Mouse (Mus musculus): ENCODE measurements around the gene Arhgap31.

Gene Arhgap31

GRCm38 (mm10) chr16:38724974-38725373, 11.9 kb upstream of the Arhgap31 start:
- DNase-seq (ENCODE audit: low spot score), result no peak

- DNase-seq (ENCODE audit: low spot score), result no peak
These were observed 11.2 kb upstream of the Arhgap31 start for GRCm38 (mm10) chr16:38724256-38724655.

GRCm38 (mm10) chr16:38721377-38721776, 8.3 kb upstream of the Arhgap31 start:
- DNase-seq (ENCODE audit: low spot score), result no peak

- DNase-seq (ENCODE audit: low spot score), result peak; percentile 60
These were observed 1.1 kb upstream of the Arhgap31 start for GRCm38 (mm10) chr16:38714259-38714526.

- DNase-seq (ENCODE audit: low spot score), result no peak
These were observed 557 bp upstream of the Arhgap31 start for GRCm38 (mm10) chr16:38713404-38714258.

DNA sequence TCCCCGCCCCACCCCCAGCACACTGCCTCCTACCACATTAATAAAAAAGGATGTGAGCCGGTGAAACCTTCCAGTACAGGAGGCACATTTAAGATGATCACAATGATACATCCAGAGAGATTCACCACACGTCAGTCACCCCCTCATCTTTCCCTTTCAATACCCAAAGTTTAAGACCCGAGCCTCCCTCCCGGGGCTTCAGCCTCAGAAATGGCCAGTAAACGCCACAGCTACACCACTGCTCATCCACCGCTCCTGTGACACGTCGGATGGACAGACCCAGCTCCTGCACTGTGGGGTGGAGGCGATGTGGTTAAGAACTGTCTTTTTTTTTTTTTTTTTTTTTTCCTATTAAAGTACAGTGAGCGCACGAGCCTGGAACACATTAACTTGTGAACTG, 969 bp downstream of the Arhgap31 start:
- peak; percentile 43 for DNase-seq (ENCODE audit: low spot score)

- no peak for DNase-seq (ENCODE audit: low spot score)
These were observed 1.8 kb downstream of the Arhgap31 start for GRCm38 (mm10) chr16:38711245-38711644.

DNA sequence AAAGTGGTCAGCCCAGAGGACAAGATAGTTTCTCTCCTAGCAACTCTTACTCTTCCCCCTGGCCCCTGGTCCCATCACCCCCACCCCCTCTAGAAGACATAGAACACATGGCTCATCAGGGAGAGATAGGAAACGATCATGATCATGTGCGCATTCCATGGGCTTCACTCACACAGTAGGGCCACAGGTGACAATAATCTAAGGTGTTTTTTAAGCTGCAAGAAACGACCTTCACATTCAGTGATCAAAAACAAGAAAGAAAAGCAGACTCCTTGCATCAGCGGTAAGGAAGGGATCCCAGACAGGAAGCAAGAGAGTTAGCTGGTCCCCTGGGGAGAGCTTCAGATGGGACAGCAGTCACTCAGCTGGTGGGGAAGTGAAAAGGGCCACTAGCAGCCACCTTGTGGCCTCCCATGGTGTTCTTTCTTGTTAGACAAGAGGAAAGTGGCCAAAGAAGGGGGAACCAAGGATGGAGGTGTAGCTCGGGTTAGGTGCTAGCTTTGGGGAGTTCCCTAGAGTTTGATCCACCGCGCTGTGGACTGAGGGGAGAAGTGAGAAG, 4.0 kb downstream of the Arhgap31 start:
- DNase-seq (ENCODE audit: low spot score), result no peak

DNA sequence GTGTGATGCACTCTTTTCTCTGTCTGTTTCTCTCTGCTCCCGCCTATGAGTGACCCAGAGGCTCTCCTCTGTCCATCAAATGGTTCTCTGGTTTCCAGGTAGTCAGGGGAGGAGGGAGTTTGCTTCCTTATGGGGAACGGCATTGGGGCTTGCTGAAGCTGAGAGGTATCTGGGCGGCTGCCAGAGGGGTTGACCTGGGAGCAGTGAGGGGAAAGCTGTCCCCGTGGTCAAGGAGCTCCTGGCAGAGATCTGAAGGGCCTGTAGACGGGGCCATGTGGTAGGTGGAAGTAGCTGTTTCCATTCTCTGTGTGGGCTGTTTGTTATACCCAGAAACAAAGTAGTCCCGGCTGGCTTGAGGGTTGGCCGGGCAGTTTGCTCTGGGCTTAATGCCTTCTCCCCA, 6.3 kb downstream of the Arhgap31 start:
- DNase-seq (ENCODE audit: low spot score), result no peak

GRCm38 (mm10) chr16:38705531-38706281, 7.4 kb downstream of the Arhgap31 start:
- DNase-seq (ENCODE audit: low spot score), result no peak

GRCm38 (mm10) chr16:38703501-38703900, 9.6 kb downstream of the Arhgap31 start:
- no peak for DNase-seq (ENCODE audit: low spot score)

DNA sequence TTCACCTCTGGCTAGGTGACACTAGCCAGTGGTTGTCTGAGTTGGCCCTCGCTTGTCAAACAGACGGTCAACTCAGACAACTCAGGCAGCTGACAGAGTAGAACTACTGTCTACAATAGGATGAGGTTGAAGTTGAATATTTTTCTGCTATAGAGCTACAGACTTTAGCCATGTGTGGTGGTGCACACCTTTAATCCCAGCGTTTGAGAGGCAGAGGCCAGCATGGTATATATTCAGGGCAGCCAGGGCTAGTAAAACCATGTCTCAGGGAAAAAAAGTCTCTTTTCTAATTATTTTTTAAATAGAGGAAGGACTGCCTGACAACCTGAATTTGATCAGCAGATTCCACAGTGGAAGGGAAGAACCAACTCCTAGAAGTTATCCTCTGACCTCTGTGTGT, 10.8 kb downstream of the Arhgap31 start:
- no peak for DNase-seq (ENCODE audit: low spot score)

DNA sequence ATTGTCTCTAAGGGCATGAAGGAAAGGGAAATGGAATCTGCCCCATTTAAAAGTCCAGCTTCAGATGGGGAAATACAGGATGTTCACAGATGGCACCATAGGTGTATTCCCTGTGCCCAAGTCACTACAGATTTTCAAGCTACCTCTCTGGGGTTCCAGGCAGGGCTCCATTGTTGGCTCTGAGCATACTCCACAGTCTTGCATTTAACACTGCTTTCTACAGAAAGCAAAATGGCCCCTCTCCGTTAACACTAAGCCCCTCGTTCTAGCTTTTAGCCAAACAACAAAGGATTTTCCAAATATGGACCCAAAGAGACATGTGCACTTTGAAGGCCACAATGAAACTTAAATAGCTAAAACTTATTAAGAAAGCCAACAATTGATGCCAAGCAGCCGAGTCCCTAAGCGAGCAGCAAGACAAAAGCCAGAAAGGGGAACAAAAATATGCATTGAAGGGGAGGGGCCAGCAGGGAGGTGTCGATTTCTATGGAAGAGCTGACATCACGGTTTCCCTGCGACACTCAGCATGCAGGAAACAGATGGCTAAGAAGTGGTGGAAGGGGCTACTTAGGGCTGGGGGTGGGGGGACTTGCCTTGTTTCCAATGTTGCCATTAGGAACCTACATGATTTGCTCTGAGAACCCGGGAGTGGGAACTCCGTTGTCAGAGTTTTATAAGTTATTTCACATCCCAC, 11.4 kb downstream of the Arhgap31 start:
- no peak for DNase-seq (ENCODE audit: low spot score)

DNA sequence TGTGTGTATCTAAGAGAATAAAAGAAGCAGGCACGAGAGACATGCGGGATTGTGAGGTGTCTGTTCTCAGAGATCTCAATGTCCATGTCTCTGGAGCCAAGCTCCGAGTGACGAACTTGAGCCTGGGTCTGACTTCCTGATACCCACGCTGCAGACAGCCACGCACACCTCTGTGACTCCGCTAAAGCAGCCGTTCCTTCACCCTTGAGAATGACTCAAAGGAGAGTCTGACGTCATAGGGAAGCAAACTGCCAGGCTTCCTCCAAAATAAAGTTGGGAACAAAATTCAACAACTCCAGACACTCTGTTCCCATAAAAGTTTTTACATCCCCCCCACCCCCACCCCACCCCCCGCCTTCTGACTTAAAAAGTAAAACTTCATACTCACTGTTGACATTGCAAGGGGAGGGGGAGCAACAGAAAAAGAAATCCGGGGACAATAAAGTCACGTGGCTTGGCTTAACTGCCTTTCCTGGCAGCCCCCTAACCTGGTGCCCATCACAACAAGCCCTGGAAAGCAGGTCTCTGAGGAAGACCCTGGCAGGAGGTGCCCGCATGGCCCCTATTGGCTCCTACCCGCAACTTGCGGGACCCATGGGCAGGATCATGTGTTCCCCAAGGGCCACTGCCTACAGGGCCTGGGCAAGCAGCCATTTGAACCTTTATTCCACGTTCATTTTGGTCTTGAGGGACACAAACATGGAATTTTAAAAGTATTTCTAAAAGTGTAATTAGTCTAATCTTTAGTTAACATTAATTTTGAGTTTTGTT, 12.5 kb downstream of the Arhgap31 start:
- no peak for DNase-seq (ENCODE audit: low spot score)

GRCm38 (mm10) chr16:38697611-38698010, 15.5 kb downstream of the Arhgap31 start:
- no peak for DNase-seq (ENCODE audit: low spot score)

DNA sequence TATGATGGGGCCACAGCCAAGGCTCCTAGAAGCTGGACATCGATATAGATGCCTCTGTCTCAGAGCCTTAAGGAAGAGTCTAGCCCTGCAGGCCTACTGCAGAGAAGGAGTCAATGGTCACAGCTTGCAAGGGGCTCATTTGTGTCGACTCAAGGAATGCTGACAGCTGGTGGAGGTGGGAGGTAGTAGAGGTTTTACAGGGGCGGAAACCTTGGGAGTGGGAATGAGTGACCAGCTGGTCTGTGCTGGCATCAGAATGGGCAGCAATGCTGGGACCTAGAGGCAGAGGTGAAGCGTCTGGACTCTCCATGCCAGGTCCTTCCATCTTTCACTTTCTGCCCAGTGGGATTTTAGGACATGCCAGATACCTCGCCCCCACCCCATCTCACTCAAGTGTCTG, 17.5 kb downstream of the Arhgap31 start:
- no peak for DNase-seq (ENCODE audit: low spot score)

- DNase-seq (ENCODE audit: low spot score), result no peak
These were observed 18.1 kb downstream of the Arhgap31 start for GRCm38 (mm10) chr16:38694906-38695540.

DNA sequence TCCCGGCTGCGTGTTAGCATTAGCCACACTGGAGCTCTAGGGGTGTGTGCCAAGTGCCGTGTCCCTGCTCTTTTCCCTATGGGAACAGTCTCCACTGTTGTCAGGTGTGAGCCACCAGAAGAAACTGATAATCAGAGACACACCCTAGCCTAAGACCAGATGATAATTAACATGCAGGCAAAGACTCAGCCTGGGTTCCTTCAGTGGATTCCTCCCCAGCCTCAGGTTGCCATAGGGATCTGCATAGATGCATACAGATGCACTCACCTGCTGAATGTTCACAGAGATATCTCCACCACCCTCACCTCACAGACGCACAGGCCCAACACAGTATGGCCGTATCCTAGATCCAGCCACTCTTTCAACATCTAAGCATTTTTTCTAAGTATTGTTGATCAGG, 22.6 kb downstream of the Arhgap31 start:
- DNase-seq (ENCODE audit: low spot score), result no peak

- DNase-seq (ENCODE audit: low spot score), result no peak
These were observed 23.3 kb downstream of the Arhgap31 start for GRCm38 (mm10) chr16:38689786-38690185.

GRCm38 (mm10) chr16:38688531-38689264, 24.4 kb downstream of the Arhgap31 start:
- DNase-seq (ENCODE audit: low spot score), result no peak

DNA sequence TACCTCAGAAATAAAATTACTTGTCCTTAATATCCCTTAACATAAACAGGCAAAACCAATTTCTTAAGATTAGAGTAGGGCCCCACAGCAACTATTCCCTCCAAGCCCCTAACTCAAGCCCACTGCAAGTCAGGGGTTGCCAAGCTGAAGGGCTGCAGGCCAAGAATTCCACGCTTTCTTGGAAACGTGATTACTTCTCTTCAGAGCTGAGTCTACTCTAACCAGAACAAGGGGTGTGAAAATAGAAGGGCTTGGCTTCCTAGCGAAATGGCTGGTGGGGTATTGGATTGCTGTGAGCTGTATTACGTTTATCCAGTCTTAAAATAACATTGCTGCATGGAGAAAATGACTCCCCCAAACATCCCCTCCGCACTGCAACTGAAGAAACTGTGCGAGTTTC, 25.4 kb downstream of the Arhgap31 start:
- DNase-seq (ENCODE audit: low spot score), result no peak
